Mouse (Mus musculus) E14TG2a.4 (cell line): ENCODE results near the gene Rapgef5.

Experiments
- CTCF ChIP-seq: conservative IDR thresholded peaks from 2 replicates; pipeline ENCODE4 v1.5.1; 2014; ENCODE audit warnings: low read length
- POU5F1 ChIP-seq: IDR thresholded peaks from 2 replicates; pipeline ENCODE4 v1.6.1; 2014; ENCODE audit warnings: low read length, borderline replicate concordance

DNA sequence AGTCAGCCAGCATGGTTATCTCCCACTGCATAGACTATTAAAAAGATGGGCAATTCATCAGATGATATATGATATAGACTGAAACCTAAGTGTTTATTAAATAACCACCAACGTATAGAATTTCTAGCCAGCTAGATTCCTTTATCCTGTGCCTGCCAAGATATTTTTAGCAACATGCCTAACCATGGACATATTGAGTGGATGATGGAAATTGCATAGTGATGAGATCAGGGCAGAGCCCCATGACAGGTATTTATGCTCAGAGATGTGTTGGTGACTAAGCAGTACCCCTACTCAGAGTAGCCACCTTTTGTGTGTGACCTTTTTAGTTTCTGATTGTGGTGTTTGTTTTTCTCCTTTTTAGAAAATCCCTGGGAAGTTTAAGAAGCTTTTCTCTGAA, 226.2 kb downstream of the Rapgef5 start:
- TF ChIP-seq CTCF (no peak), POU5F1 (no peak)
